Mouse (Mus musculus): ENCODE data around the gene Slc37a3. TPM values are rescaled to one million over a fixed set of nuclear protein-coding genes. Genes with fewer than 3 reads are reported as not detected.

The Slc37a3 gene
- polyA plus RNA-seq, 1 experiment, result 11.0 TPM

Other genes with a start within 250 kb of the Slc37a3 start
- 9.5 and 12.2 TPM in 2 replicates for gene Kdm7a, start 170.9 kb downstream of the Slc37a3 start, polyA plus RNA-seq (2012; ENCODE audit: insufficient read depth, insufficient read length, missing spikeins)
- not detected in 2 replicates for gene Rab19, start 3.5 kb upstream of the Slc37a3 start, polyA plus RNA-seq (2012; ENCODE audit: insufficient read depth, insufficient read length, missing spikeins)
- gene Mkrn1, start 42.8 kb upstream of the Slc37a3 start, polyA plus RNA-seq (2012; ENCODE audit: insufficient read depth, insufficient read length, missing spikeins), result 19.3 and 32.6 TPM in 2 replicates
- 1.7 and 2.8 TPM in 2 replicates for gene Dennd2a, start 180.2 kb upstream of the Slc37a3 start, polyA plus RNA-seq (2012; ENCODE audit: insufficient read depth, insufficient read length, missing spikeins)
- 10.4 and 12.6 TPM in 2 replicates for gene Adck2, start 196.2 kb upstream of the Slc37a3 start, polyA plus RNA-seq (2012; ENCODE audit: insufficient read depth, insufficient read length, missing spikeins)
- not detected in 2 replicates for gene Gm42420, start 208.1 kb upstream of the Slc37a3 start, polyA plus RNA-seq (2012; ENCODE audit: insufficient read depth, insufficient read length, missing spikeins)
- 819 and 928 TPM in 2 replicates for gene Ndufb2, start 214.9 kb upstream of the Slc37a3 start, polyA plus RNA-seq (2012; ENCODE audit: insufficient read depth, insufficient read length, missing spikeins)